Mouse (Mus musculus) adrenal gland, adult (tissue): ENCODE measurements around the gene Cenpi.
"Not testable (repeated sequence)": the region's sequence is repeated elsewhere in the genome, so short reads cannot be mapped to it uniquely, and the experiment has no call there.

Experiments
- DNase-seq, 2 experiments: peaks; one replicate each; pipeline ENCODE4 v3.0.0; 2022 to 2023; ENCODE audit warnings: low spot score in 1 of 2; ENCODE audit not compliant: inconsistent age in 2 of 2

Gene Cenpi

GRCm38 (mm10) chrX:134307534-134308274, at the start of gene Cenpi:
Cenpi (plus strand) TSS chrX:134308084.
- DNase-seq = peak; percentile 90 to 94

GRCm38 (mm10) chrX:134261191-134261590, 46.7 kb upstream of the Cenpi start:
- peak; percentile 77 to 82 for DNase-seq

- DNase-seq = peak; percentile 40 to 72
Observed at GRCm38 (mm10) chrX:134262129-134262528, 45.8 kb upstream of the Cenpi start.

- peak; percentile 60 to 81 for DNase-seq
Observed at GRCm38 (mm10) chrX:134275715-134276114, 32.2 kb upstream of the Cenpi start.

- peak; percentile 86 to 91 for DNase-seq
Observed at GRCm38 (mm10) chrX:134276275-134277160, 31.4 kb upstream of the Cenpi start, which contains the start of gene Trmt2b. Trmt2b (minus strand) TSS chrX:134276984.

GRCm38 (mm10) chrX:134280531-134280930, 27.4 kb upstream of the Cenpi start:
- no peak for DNase-seq

GRCm38 (mm10) chrX:134285102-134285501, 22.8 kb upstream of the Cenpi start:
- DNase-seq = no peak

GRCm38 (mm10) chrX:134285791-134286190, 22.1 kb upstream of the Cenpi start:
- DNase-seq = no peak

GRCm38 (mm10) chrX:134287305-134287704, 20.6 kb upstream of the Cenpi start:
- DNase-seq = no peak

- DNase-seq = peak; percentile 51 to 79
Observed at GRCm38 (mm10) chrX:134296301-134296700, 11.6 kb upstream of the Cenpi start.

- DNase-seq = no peak
Observed at GRCm38 (mm10) chrX:134296737-134297136, 11.1 kb upstream of the Cenpi start.

- peak in 1 of 2 experiments; percentile 62 for DNase-seq
Observed at GRCm38 (mm10) chrX:134297195-134297594, 10.7 kb upstream of the Cenpi start.

GRCm38 (mm10) chrX:134300219-134300618, 7.7 kb upstream of the Cenpi start:
- no peak for DNase-seq

GRCm38 (mm10) chrX:134303287-134303686, 4.6 kb upstream of the Cenpi start:
- DNase-seq = no peak

- no peak for DNase-seq
Observed at GRCm38 (mm10) chrX:134308275-134308634, 371 bp downstream of the Cenpi start.

- not testable (repeated sequence) for DNase-seq
Observed at GRCm38 (mm10) chrX:134311193-134311592, 3.3 kb downstream of the Cenpi start.

GRCm38 (mm10) chrX:134319153-134319932, 11.5 kb downstream of the Cenpi start:
- DNase-seq = peak in 1 of 2 experiments; percentile 75

GRCm38 (mm10) chrX:134333280-134333679, 25.4 kb downstream of the Cenpi start:
- peak in 1 of 2 experiments; percentile 46 for DNase-seq

- no peak for DNase-seq
Observed at GRCm38 (mm10) chrX:134342735-134343134, 34.9 kb downstream of the Cenpi start.

GRCm38 (mm10) chrX:134350205-134350604, 42.3 kb downstream of the Cenpi start:
- no peak for DNase-seq

GRCm38 (mm10) chrX:134353848-134354247, 46.0 kb downstream of the Cenpi start:
- DNase-seq = peak in 1 of 2 experiments; percentile 52
